Mouse (Mus musculus): ENCODE results near the gene Tbc1d22a. TPM values are rescaled to one million over a fixed set of nuclear protein-coding genes. Genes with fewer than 3 reads are reported as not detected.
"Not testable (repeated sequence)": the region's sequence is repeated elsewhere in the genome, so short reads cannot be mapped to it uniquely, and the experiment has no call there.

Tbc1d22a gene
- polyA plus RNA-seq (2017; shearing (Covaris generic)), result 10 to 100 TPM; 10.6 to 12.5 (median 11.6) TPM

DNA sequence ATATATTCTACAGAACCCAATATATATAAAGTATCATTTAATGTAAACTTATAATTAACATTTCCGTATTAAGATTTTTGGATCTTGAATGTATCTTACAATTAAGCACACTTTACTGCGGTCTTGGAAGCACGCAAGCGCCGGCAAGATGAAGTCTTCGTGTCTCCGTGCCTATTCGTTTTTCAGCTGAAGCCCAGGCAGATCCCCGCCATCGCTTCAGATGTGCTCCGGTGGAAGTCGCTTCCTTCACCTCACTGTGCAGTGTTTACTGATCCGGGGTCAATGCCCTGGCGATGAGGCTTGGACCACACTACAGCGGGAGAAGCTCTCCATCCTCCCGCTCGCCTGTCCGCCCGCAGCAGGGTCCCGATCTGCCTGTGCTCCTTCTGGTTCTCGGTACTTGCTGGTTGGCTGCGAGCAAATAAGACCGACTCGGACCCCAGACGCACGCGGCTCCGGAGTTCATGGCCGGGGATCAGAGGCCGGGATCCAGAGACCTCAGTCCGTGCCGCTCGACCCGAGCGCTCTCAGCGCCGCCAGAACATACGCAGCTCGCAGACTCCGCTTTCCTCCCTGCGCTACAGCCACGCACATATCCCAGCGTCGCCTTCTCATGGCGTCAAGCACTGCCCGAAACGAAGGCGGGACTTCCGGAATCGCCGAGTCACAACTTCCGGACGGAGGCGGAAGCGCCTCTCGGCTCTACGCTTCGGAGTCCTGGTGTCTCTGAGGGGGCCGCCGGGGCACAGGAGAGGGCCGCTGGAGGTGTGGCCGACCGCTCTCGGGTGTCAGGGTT is at the start of gene Tbc1d22a:
Tbc1d22a (plus strand) TSS at position 707 of the 796 bp plus-strand sequence.
- ATAC-seq, result peak; percentile 94

DNA sequence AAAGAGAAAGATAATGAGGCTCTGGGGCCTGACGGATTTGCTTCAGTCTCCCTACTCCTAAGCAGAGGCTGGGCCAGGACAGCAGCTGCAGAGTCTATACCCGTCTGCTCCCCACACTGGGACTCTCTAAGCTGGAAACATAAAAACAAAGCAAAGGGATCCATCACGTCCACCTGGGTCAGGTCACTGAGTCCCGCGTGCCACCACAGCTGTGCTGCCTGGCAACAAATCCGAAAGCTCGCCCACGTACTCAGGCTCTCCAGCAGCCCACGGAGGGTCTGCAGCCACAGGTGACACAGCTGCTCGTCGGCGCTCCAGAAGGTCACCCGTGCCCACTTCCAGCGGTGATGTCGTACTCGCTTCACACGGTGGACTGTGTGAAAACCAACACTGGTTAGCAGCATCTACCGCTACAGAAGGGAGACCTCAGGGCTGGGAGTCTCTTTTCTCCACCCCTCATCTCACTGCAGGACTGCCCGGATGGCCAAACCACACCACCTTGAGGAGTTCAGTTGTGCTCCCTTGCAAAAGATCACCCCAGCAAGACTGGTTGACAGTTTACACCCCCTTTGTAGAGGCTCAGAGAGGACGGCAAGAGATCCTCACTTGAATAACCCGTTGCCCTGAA is 49.4 kb upstream of the Tbc1d22a start:
- no peak for ATAC-seq

DNA sequence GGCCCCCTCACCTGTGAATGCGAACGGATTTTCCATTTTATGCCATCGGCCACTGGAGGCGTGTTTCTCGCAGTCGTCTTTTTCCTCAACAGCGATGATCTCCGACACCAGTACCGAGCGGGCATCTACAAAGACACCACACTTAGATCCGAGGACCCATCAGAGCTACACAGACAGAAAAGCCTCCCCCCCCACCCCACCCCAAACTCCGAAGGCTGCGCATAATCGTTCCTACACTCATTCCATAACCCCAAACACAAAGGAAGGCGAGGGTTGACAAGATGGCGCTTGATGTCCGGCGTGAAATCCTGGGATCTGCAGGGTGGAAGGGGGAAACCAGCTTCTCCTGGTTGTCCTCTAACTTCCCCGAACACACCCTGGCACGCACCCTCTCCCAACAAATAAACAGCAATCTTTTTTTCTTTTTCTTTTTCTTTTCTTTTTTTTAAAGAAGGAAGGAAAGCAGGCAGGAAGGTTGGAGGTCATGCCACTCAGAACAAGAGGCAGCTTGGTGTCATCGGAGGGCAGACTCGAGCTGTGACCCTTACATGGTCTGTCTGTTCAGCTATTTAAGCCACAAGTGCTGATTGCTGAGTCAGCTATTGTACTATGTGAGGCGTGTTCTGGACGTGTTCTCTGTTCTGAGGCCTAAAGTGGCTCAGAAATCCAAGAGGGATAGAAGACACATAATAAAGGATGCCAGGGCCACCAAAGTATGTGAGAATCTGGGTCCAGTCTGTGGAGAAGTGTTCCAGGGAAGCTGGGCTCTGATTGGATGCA is 48.3 kb upstream of the Tbc1d22a start:
- no peak for ATAC-seq

DNA sequence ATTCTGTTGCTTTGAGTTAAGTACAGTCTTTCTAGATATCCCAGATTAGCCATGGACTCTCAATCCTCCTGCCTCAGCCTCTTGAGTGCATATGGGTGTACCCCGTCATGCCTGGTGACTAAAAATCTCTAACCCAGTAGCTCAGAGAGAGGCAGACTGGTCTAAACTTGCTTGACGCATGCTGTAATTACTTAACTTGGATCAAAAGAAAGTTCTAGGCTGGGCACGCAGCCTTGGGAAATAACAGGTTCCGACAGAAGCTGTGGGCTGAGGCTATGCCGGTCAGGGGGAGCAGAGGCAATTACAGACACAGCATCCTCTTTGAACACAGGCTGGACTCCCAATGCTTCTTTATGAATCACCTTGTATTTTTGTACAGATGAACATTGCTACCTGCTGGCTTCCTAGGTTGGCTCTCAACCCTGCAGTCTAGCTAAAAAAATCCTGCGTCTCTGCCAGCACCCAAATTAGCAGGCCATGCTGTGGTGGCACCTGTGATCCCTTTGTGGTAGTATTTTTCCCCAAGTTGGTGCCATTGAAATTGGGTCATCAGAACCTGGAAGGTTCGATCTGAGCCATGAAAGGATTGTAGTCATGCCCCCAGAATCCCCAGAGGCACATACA is 47.1 kb upstream of the Tbc1d22a start:
- ATAC-seq, result no peak

DNA sequence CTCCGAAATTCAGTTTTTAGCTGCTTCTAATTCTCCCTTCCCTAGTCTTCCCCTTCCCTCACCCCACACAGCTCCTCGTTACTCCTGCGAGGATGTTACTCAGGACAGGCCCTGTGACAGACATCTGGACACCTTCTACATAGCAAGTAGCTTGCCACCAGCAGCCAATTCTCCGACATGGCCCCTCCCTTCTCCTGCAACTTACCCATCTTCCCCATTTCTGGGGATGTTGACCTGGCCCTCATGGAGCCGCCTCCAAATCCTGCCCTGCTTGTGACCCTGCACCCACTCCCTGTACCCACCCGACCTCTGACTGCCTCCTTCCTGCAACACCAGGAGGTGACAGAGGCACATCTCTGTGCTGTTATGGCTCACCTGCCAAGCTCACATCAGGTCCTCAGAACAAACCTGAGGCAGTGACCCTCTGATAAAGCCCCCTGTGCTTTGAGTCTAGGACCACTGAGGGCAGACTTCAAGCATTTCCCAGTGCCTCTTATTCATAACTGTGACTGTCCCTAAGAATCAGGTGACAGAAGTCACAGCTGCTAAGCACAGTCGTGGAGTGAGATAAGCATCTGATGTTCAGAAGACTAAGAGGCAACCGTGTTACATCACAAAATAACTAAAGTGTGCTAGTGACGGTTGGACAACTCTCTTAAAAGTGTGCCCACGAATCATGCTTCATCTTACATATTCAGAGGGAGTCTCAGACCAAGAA is 46.3 kb upstream of the Tbc1d22a start:
- ATAC-seq, result no peak

DNA sequence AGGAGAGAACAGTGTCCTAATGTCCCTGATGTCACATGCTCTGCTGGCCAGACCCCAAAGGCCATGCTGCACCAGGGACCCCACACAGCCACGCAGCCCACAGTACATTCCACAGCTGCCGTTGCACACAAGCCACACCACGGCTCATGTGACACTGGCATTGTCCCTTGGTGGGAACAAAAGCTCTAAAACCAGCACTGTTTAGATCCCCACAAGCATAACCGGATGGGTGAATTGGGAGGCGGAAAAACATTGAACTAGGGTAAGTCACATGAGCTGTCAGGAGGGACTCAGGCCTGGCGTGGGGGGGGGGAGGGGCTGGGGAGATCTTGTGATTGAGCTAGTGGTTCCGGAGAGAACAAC is 45.8 kb upstream of the Tbc1d22a start:
- ATAC-seq, result no peak

DNA sequence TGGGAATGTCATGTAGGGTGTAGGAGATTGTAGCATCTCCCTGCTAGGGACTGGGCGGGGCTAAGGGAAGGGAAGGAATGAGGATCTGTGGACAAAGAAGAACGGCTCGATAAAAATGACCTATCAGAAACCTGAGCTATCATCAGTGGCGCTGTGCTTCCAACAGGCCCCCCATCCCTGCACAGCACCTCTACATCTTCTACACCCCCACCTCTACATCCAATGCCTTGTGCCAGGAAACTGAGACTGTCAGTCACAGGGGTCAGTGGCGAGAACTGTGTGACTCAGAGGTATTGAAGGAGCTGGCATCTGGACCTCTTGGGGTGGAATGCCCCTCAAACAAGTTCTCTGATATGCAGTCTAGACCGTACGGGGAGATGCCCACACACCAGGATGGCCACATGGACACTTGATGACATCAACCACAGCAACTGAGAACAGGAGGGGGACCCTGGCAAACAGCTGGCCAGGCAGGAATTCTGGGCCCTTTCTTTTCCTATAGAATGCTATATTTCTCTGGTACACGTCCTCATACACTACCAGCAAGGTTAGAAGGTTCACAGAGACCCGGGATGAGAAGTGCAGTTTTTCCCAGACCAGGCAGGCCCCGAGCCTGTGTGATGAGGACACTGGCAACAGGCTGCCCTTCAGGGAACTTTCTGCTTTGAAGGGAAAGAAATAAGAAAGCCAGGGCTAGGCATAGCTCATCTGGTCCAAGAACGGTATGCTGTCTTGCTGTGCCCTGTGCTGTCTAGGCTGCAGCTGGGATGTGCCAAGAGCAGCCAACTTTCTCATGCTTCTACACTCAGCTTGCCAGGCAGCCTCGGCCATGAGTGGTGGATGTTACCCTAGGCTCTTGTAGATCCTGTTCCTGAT is 45.1 kb upstream of the Tbc1d22a start:
- ATAC-seq, result no peak

DNA sequence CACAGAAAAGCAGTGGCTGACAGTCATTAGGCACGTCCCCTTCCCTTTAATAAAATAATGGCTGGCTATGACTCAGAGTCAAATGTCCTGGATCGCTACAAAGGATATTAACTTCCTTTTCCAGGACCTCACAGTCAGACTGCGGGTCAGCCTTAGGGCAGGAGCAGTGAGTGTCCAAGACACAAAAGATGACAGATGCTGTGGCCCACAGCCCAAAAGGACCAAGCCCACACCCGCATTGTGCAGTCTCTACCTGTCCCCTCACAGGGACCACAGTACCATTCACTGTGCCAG is 44.5 kb upstream of the Tbc1d22a start:
- no peak for ATAC-seq

DNA sequence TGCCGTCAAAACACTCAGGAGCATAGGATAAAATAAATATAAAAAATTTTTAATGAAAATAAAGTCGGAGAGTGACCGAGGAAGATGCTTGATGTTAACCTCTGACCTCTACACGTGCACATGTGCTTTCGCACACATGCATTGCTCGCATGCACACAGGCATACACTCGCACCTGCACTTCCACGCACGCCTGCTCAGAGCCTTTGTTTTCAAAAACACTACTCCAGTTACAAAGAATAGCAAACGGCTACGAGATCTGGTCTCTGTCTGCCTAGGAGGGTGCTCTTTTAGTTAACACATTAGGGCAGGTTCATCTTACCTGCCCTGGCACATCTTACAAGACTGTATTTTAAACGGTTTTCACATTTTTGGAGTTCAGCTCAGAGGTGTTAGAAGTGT is 42.9 kb upstream of the Tbc1d22a start:
- no peak for ATAC-seq

DNA sequence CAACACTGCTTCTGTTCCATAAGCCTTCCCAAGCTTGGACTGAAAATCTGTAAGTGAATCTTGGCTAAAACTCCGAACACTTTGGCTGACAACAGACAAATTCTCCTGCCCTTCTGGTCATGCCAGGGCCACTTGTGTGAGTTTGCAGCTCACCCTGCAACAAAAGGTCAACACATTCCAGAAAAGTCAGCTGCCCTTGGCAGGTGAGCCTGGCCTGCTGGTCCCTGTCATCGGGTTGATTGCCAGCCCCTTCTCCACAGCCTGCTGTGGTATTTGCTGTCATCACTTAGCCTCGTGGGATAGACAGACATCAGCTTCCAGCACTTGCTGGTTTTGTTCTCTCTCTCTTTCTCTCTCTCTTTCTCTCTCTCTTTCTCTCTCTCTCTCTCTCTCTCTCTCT is 42.1 kb upstream of the Tbc1d22a start:
- ATAC-seq, result no peak

DNA sequence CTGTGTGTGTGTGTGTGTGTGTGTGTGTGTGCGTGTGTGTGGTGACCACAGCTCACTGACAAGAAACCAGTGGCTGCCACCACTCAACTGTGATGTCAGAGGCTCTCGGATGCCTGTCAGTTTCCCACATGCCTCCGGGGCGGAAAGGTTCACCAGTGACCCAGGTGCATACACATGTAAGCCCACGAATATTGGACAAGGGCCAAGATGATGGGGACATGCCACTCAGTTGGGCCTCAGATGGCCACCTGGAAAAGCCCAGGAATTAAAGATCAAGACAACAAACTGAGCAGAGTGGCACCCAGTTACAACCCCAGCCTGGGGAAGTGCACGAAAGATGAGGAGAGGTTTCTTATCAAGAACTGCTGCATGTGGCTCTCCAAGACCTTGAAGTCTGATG is 41.7 kb upstream of the Tbc1d22a start:
- no peak for ATAC-seq

DNA sequence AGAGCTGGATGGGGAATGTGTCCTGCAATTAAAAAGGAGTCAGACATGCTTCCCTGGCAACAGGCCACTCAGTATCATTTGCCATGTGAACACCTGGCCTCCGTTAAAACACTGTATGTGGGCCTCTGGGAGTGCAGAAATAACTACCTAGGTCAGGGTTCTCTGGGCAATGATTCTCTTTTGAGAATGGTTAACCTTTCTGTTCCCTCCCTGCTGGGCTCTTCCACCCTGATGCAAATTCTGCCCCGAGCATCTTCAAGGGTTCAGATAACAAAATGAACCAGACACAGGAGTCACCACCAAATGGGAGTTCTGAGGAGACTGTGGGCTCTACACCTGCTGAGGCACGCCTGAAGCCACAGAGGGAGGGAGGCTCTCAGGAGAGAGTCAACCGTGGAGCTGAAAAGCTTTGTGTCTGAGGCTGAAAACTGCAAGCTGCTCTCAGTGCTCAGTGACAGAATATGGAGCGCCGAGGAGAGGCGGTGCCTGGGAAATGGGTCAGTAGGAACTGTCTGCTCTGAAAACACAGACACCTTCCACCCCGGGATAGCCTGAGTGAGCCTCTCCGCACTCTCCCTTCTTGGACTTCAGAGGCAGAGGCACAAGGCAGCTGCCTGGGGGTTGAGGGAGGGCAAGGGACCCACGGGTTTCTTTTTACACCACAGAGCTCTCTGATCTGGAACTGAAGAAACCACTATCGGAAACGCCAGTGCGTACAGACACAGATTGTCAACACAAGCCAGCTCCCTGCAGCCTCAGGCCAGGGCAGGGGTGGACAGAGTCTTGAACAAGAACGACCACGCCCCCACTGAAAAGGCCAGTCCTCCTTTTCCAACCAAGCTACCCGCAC is 40.9 kb upstream of the Tbc1d22a start:
- ATAC-seq, result peak; percentile 62

DNA sequence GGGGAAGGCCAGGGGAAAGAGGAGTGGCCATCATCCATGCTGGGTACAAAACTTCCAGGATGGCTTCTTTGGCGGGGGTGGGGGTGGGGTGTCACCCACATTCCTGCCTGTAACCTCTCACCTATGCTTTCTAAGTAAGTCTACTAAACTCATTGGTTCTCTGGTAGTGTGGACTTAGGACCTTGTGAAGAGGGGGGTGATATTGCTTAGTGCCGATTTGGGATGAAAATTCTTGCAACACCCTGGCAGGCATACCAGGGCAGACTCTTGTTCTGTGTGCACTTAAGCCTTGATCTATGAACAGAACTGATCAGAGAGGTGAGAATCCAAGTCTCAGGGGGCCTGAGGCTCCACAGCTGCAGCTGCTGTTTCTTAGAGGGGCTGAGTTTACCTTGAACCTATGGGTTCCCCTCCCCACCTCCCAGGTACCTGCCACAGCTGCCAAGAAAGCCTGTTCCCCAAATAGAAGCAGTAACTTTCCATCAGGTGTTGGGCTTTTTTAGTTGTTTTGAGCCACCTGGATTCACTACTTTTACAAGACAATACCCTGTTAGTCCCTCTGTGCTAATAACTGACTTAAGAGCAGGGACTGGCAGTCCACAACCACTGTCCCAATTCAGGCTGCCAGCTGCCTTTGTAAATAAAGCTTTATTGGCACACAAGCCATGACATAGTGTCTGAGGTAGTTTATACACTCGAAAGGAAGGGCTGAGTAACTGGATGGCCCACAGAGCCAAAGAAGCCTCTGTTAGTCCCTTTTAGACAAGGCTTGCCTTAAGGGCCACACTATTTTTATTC is 38.8 kb upstream of the Tbc1d22a start:
- ATAC-seq, result no peak

DNA sequence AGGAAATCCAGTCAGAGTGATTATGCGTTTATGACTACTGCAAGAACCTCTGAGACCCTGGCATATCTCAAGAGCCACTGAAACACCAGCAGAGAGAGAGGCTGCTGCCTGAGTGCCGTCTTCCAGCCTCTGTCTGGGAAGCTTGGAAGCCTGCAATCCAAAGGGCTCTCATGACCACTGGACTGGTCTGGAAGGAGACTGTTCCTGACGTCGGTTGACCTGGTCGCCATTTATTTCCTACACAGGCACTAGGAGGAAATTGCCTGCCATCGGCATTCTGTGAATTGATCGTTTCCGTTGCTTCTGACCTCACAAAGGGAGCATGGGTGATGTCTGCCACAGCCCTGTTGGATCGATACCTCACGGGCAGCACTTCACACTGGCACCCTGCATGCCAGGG is 38.1 kb upstream of the Tbc1d22a start:
- no peak for ATAC-seq

DNA sequence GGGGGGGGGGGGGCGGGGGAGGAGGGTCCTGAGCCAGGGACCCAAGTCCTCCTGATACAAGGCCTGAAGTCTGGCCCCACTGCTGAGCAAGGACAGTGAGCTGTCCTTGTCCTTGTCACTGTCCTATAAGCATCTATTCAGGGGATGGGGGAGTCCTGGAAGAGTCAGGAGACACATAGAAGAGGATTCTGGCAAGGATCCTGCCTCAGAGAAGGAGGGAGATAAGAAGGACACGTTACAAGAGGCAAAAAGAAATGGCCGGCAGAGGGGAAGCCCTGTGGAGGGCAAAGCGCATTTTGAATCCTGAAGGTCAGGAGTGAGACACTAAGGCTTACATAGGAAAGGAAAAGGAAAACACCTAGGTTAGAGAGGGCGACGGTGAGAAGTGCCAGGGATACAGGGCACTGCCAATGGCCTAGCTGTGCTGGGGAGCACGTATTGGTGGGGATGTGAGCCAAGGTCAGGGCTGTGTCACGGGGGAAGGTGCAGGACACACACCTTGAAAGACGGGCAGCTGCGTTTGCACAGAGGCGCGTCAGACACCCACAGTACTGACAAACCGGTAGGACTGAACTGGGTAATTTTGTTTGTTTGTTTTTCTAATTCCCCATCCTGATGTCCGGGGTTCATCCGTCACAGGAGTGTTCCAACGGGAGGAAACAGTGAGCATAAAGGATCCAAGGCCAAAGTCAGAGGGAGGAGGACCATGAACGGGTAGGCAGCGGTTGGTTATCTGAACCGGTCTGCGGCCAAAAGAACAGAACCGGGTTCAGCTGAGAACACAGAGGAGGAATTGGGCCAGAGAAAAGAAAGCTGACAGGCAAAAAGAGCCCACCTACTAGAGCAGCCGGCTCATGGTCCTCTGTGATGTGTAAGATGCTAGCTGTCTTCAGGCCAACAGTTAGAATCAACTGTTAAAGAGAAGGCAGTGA is 37.2 kb upstream of the Tbc1d22a start:
- no peak for ATAC-seq

DNA sequence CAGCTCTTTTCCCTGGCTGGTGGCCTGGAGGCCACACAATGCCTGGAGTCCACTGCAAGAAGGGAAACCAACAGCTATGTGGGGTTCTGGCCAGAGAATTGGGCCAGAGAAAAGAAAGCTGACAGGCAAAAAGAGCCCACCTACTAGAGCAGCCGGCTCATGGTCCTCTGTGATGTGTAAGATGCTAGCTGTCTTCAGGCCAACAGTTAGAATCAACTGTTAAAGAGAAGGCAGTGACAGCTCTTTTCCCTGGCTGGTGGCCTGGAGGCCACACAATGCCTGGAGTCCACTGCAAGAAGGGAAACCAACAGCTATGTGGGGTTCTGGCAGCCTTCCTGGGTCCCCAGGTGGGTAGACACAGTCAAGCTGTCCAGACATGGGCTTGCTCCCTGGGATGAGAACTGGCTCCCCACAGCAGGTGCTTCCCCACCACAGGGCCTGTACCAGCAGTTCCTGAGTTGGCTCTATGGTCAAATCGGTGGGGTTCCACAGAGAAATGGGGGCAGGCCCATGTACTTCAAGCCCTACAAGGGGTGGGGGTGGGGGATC is 36.5 kb upstream of the Tbc1d22a start:
- ATAC-seq, result not testable (repeated sequence)

DNA sequence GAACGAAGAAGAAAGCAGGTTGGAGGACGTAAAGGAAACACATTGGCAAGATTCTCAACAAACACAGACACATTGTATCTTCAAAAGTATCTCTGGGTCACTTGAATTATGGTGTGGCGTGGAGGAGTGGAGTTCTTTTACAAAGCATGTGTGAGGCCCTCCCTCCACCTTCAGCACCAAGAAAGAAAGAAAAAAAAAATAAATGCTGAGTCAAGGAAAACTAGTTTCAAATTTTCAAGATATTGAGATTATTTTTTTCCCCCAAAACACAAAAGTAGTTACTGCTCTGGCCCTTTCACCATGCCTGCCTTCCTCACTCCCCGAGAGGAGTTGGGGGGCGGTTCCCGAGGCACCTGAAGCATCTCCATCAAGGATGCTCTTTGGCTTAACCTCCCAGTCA is 35.7 kb upstream of the Tbc1d22a start:
- ATAC-seq, result no peak

DNA sequence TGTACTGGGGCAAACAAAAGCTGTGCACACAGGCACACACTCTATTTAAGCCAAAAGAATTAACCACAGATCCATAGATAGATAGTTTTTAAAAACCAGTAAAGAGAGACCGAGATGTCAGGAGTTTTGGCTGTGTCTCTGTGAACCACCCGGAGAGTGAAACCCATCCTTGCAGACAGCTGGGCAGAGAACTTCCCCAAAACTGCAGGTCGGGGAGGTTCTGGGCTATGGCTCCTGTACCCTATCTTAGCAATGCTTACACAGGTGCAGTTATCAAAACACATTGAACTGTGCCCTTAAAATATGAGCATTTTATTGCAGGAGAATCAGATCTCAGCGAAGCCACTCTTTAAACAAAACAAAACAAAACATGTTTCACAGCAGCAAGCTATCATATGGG is 33.8 kb upstream of the Tbc1d22a start:
- ATAC-seq, result no peak

Data from inflammation-experienced regulatory T-cells, adult 6 months (primary cell).